Mouse (Mus musculus) left cerebral cortex, adult 18-20 months (tissue): ENCODE results near the gene Adgre5. TPM values are rescaled to one million over a fixed set of nuclear protein-coding genes. Genes with fewer than 3 reads are reported as not detected.
A peak's percentile ranks its signal among the peaks of the same experiment; 100 is the strongest.

Experiments used
- DNase-seq, 2 experiments: peaks; one replicate each; pipeline ENCODE4 v3.0.0; 2021 to 2022; ENCODE audit warnings: low spot score in 2 of 2, mixed read lengths in 1 of 2
- microRNA-seq, 2 experiments: library from miRNA; unstranded; fragments of <30 nt; microRNA quantifications; one replicate each; pipeline ENCODE4 v1.2.0; 2021
- total RNA-seq, 2 experiments: library from RNA; stranded (reverse); gene quantifications; 2 replicates each; pipeline ENCODE4 v1.2.3; 2021

Adgre5 gene
- total RNA-seq, 2 experiments from 2014 or later: 11.8 TPM

DNA sequence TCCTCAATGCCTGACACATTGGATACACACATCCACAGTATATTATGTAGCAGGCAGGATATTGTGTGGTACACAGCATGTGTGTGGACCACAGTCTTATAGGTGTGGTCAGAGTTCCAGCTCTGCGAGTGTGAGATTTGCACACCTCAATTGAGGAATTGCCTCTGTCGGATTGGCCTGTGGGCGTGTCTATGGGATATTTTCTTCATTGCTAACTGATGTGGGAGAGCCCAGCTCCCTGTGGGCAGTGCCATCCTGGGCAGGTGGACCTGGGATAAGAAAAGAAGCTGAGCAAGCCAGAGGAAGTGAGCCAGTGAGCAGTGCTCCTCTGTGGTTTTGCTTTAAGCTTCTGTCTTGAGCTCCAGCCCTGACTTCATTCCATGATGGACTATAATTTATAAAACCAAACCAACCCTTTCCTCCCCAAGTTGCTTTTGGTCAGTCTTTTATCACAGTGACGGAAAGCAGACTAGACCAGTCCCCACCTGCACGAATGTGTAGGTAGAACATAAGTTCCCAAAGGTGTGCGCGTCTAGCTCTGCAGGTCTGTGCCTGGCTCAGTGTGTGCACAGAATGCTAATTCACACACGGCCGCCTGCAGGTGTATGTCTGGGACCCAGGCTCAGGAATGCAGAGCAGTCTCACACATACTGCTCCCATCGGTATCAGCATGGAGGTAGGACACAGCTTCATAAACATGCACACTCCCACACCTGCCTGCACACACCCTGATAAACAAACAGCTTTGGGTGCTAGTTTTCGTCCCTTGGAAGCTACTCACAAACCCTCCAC is 46.6 kb downstream of the Adgre5 start:
- peak in 1 of 2 experiments; percentile 24 for DNase-seq

DNA sequence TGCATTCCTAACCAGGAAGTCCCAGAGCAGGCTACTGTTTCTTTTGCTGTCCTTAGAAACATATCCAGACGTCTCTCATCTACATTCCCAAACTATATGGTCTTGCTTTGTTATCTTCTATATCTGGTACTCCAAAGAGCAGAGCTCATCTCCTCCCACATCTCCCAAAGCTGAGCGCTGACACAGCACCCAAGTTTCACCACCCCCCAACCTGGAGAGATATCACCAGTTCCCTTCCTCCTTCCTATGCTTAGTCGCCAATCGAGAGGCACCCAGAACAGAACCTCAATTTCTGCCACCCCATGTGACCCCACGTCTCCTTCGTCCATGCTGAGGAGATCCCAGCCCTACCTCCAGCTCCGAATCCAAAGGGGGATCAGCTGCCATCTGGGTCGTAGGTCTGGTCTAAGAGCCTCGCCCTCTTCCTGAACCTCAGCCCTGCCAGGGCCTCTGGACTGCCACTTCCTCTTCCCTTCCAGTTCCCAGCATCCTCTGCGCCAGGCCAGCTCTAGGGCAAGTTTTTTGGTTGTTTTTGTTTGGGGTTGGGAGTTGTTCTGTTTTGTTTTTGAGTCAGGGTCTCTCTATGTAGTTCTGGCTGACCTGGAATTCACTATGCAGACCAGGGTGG is 47.4 kb downstream of the Adgre5 start:
- DNase-seq: no peak

DNA sequence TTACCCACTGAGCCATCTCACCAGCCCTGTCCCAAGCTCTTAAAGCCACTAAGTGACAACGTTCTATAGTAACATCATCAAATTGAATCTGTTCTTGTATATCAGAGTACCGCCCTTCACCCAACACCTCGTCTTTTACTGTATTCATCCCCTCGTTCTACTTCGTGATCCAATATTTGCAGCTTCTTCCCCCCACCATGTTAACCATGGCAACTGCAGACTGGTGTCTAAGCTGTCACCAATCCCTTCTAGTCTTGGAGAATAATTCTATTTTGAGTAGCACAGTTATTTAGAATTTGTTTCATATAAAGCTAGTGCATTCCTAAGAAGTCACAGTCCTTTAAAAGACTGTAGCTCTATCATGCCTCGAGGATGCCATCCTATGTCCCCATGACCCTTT is 51.9 kb downstream of the Adgre5 start:
- no peak for DNase-seq

DNA sequence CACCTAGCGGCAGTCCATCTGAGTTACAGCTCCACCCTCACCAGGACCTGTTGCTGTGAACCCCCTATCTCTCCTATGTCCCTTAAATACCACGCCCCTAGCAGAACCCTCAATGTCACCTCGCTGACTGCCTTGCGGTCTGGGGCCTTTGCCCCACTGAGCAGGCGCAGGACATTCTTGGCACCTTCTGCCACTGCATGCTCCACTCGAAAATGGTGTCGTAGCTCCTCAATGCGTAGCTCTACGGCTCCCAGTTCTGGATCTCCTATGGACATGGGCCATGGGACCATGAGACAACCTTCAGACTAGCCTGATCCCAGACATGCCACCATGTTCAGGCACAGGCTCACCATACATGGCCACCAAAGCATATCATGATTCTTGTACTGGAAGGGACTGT is 56.6 kb downstream of the Adgre5 start:
- DNase-seq: no peak

DNA sequence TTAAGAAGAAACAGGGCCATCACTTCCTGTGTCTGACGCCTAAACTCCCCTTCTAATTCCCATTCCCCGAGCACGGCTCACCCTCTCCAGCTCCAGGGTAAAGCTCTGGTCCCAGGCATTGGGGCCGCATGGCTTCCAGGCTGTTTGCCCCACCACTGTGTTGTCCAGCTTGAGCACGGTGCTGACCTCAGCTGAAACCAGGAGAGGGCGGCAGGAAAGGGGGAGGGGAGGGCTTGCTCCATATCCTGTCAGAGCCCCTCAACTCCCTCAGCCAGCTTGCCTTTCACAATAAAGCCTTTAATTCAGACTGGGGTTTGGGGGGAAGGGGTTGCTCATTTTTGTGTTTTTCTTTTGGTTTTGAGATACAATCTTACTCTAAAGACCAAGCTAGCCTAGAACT is 60.0 kb downstream of the Adgre5 start:
- DNase-seq: no peak

DNA sequence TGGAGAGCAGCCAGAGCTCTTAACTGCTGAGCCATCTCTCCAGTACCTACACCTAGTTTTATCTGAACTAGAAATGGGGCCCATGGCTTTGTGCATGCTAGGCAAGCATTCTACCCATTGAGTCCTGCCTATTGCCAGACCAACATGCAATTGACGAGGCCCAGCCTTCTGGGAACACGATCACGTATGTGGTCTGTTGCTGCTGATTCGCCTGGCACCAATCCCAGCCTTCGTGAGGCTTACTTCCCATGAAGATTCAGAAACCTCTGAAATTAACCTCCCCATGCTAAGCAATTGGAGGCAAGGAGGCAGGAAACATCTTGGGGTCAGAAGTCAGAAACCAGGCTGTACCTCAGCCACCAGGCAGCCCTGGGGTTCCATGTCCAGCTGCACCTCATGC is 60.5 kb downstream of the Adgre5 start:
- no peak for DNase-seq

DNA sequence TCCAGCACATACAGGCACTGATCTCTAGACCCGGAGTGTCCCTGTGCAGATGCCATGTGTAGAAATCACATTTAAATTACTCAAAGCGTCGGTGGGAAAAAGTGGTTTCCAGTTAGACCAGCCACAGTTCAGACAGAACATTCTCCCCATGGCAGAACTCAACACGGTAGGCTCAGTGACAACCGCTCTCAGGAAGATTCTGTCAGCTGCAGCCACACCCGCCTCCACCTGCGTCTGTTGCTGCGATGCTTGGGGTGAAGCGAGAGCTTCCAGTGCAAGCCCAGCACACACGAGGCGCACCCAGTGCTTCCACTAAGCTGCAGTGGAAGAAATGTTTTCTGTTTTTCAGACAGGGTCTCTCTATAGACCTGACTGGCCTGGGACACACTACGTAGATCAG is 61.3 kb downstream of the Adgre5 start:
- peak; percentile 56 to 82 for DNase-seq

DNA sequence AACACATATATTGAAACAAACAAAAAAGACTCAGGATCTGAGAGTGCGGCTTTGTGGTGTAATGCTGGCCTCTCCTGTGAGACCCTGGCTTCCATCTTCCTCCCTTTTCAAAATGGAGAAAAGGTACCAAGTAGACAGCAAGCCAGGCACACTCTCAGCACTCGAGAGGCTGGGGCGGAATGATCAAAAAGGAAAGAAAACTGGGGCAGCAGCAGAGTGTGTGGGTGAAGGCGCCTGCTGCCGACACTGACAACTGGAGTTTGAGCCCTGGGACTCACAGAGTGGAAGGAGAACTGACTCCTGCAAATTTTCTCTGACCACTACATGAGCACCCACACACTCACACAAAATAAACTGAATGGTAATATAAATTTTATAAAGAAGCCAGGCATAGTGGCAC is 66.6 kb downstream of the Adgre5 start:
- DNase-seq: peak; percentile 49 to 75

Small RNA genes lying within 50 kb of the gene (microRNA-seq; reads per million reads assigned to microRNA genes)
- 0 reads per million in 2 experiments for gene Mir1668

Other genes starting within 250 kb of the Adgre5 start
- not detected for gene Olfr370, start 205.5 kb downstream of the Adgre5 start, total RNA-seq
- 100 to 1,000 TPM; 136 to 155 TPM for gene Ndufb7, start 174.7 kb downstream of the Adgre5 start, total RNA-seq
- gene Tecr, start 133.4 kb downstream of the Adgre5 start, total RNA-seq: 100 to 1,000 TPM; 600 to 661 TPM
- gene Dnajb1, start 133.1 kb downstream of the Adgre5 start, total RNA-seq: 10 to 100 TPM; 61.3 to 66.7 TPM
- 10 to 100 TPM; 86.0 to 86.7 TPM for gene Gipc1, start 88.6 kb downstream of the Adgre5 start, total RNA-seq
- gene Ptger1, start 74.6 kb downstream of the Adgre5 start, total RNA-seq: 1 to 10 TPM; 1.2 to 1.6 TPM
- 10 to 100 TPM; 53.9 to 65.2 TPM for gene Pkn1, start 42.1 kb downstream of the Adgre5 start, total RNA-seq
- 10 to 100 TPM; 14.6 to 19.2 TPM for gene Ddx39, start 26.1 kb downstream of the Adgre5 start, total RNA-seq
- gene Adgrl1, start 158.8 kb upstream of the Adgre5 start, total RNA-seq: 100 to 1,000 TPM; 348 to 367 TPM
- under 1 TPM; 0.53 to 0.66 TPM for gene Gm10644, start 213.9 kb upstream of the Adgre5 start, total RNA-seq
- gene Asf1b, start 214.2 kb upstream of the Adgre5 start, total RNA-seq: under 1 TPM; 0.37 to 0.42 TPM
- 100 to 1,000 TPM; 259 to 269 TPM for gene Prkaca, start 231.7 kb upstream of the Adgre5 start, total RNA-seq